Mouse (Mus musculus) c-Kit-positive CD71-negative TER-119-negative erythroid progenitor cells, embryonic 14.5 days (primary cell): ENCODE data around the gene Lgalsl.
A peak's percentile ranks its signal among the peaks of the same experiment; 100 is the strongest.

Source experiments
- DNase-seq: peaks from one replicate; pipeline ENCODE4 v3.0.0-alpha.2; 2013; ENCODE audit warnings: low read depth

The Lgalsl gene

DNA sequence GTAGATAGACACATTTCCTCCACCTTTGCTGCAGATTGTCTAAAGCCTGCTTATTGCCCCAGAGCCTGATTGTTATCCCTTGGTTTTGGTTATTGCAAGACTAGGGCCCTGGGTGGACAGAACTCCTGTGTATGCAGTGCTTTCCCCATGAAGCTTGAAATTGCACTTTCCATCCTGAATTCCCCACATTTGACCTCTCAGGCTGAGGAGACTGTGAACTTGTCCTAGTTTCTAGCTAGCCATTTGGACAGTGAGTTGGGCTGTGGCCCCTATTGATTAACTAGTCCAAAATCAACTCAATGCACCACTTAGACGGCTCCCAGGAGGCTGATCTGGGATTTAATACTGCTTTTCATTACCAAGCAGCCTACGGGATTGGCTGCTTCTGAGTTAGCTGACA lies 6.9 kb downstream of the Lgalsl start:
- no peak for DNase-seq

DNA sequence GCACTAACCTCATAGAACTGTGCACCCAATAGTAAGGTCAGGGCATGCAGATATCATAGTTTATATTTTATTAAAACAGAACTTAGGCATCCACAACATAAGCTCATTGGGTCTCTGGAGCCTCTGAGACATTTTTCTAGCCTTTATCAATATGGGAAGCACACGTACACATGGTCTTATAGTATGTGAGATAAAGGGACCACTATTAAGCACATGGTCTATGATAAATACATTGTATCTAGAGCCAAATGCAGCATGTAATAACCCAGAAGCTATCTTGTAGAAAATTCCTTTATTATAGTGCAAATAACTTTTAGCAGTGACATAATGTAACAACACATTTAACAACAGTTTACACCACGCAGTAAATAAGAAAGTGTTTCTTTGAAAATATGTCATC lies 7.6 kb downstream of the Lgalsl start:
- no peak for DNase-seq

DNA sequence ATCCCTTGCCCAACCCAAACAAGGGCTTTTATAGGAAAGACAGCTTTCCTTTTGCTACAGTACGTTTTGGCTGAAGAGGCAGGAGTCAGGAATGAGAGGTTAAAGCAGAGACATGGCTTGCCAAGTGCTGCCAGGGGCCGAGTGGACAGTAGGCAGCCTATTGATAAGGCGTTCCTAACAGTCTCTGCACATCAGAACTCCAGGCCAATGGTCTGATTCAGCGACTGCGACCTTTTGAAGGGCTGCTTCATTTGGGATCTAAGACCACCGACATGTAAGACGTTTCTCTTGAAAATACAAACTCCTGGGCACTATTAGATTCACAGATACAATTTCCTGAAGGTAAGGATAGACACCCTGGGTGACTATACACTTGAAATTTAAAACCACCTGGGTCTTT lies 9.5 kb downstream of the Lgalsl start:
- no peak for DNase-seq

DNA sequence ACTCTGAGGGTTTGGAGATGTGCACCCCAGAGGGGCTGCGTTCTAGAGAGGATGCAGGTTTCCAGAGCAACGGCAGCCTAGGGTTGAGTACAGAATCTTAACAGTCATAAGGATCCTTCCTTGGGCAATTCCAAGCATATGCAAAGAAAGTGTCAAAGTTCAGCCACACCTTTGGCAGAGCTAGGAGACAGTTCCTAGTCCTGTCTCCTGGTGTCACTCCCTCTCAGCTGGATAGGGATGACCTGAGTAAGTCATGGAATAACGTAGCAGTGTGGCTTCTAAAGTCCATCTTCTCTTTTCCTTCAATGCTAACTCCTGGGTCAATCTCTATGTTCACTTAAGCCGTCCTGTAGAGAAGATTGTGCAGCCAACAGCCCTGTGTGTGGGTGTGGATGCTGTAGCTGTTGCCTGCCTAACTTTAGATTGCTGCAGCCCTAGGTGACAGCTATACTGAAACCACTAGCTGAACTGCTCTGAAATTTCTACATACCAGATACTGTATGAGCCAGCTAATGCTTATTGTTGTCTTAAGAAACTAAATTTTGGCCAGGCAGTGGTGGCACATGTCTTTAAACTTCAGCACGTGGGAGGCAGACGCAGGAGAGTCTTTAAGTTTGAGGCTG lies 16.8 kb downstream of the Lgalsl start:
- DNase-seq, result no peak

DNA sequence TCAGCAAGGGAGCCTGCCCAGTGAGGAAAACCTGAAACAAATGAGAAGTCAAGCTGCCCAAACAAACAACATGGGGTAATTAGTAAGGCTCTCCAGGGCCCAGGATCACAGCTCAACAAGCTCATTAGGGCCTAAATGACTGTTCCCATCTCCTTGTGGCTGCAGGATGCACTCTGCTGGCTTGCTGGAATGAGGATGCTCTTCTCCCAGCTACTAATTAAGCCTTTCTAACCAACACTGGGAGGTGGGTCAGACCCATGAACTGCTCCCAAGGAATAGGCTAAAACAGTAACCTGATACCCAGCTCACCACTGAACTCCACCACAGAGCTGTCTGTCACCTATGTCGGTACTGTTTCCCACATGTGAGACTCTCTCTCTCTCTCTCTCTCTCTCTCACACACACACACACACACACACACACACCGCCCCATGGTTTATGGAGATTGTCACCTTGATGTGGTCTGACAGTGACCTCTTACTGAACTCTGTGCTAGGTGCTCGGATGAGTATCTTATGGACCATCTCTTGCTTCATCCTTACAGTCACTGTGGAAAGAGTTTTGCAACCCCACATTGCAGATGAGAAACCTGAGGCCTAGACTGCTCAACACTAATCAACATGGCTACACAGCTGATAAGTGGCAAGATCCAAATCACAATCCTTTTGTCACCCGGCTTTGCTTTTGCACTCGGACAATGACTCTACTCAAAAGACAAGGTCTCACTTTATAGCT lies 18.5 kb downstream of the Lgalsl start:
- no peak for DNase-seq

DNA sequence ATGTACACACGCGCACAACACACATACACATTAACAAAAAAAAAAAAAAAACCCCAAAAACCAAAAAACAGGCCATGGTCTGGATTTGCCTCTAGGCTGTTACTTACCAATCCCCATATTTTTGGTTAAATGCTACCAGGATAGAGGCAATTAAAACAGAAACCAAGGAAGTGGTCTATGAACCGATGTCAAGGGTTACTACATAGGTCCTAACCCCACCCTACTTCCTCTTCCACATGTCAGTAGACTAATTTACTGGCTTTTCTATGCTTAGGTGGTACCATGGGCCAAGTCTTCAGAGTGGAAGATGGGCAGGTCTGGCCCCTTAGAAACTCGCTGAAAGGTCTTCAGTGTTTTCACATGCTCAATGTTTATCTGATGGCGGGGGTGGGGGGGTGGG lies 24.2 kb downstream of the Lgalsl start:
- DNase-seq, result no peak

DNA sequence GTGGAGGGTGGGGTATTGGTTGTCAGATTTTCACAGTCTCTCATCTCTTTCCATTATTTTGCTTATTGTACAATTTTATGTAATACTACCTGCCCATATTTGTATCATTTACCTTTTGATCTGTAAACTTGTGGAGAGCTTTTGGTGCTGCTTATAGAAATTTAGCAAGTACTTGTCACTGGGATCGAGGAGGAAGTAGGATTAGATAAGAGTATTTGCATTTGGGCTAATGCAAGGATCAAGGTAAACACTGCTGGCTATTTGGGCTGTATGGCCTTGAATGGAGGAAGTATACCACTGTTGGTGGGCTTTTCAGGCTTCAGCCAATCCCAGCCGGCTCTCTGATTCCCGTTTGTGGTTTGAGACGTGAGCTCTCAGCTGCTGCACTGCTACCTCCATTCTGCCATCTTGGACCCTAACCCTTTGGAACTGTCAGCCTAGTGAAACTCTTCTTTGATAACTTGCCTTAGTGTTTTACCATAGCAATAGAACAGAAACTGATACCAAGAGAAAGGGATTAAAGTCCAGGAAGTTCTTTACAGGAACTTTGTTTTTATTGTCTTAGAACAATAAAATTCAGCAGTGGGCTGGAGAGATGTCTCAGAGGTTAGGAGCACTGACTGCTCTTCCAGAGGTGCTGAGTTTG lies 25.1 kb downstream of the Lgalsl start:
- DNase-seq, result no peak

DNA sequence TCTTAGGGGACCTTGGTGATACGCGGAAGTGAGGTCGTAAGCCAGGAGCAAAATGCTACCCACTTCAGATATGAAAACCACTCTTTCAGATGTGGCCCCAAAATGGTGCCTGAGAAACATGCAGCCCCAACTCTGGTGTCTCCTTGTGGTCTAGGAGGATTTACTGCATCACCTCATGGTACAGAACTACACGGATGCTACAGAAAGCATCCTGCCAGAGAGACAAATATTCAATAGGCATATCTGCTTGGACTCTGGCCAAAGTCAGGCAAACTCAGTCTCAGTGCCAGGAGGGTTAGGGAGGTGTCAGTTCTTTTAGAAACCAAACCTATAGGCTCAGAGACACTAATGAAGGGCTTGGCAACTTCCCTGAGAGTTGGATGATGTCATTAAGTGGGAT lies 26.4 kb downstream of the Lgalsl start:
- no peak for DNase-seq

DNA sequence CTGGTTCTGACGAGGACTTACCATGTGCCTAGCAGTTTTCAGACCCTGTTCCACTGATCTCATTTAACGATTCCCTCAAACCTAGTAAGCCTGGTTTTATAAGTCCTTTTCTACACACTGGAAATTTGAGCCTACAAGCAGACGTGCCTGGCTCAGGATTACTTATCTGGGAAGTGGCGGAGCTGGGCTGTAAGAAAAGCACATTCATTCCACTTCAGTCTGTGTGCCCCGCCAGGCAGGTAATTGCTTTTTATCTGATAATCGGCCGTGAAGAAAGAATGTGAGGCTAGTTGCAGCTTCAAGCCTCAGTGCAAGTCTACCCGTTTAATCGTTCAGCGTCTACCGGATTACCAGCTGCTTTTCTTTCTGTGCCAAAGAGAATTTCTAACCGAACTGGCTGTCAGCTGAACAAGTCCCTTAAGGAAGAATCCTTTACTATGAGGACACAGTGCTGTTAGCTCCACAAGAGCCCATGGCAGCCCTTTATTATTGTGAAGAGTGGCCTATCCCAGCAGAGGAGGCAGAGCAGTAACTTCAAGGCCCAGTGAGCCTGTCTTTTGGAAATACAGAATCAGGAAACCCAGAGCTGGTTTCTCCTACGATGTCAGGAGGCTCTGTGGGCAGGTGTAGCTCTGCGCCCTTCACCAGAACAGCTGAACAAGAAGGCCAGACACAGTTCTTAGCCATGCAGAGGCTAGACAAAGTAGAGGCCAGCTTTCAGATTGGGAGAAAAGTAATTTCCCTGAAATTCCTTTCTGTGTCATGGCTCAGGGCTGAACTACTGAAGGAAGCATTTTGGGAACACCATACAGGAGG lies 30.4 kb downstream of the Lgalsl start:
- no peak for DNase-seq

DNA sequence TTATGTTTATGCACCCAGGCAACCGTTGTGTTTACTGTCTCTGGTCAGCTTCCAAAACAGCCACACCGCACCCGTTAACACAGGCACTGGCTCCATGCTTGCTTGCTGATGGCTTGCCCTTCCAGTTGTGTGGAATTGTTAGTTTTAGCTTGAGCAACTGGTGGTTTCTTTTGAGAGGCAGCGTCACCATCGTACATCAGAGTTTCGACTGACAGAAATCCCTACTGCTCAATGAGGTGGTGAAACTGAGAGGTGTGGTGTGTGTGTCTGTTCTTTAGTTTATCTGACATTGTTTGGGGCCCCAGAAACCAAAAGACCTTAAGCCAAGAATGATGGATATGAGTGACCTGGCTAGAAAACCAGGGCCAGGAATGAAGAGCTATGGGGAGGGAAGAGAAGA lies 33.0 kb downstream of the Lgalsl start:
- DNase-seq, result no peak

DNA sequence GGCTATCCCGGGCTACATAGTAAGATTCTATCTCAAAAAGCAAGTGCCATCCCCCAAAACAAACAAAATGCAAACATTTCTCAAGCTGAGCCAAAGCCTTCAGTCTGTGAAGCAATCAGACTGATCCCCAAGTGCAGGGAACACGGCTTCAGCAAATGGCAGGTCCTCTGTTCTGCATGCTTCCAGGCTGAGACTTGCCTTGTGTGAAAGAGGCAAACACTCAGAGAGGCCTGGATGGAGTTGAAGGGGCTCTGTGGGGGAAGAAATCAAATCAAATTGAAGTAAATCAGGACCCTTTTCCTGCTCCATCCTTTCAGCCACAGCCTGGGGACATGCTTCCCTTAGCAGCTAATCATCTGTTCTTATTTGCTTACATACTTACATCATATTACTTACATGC lies 35.4 kb downstream of the Lgalsl start:
- no peak for DNase-seq

DNA sequence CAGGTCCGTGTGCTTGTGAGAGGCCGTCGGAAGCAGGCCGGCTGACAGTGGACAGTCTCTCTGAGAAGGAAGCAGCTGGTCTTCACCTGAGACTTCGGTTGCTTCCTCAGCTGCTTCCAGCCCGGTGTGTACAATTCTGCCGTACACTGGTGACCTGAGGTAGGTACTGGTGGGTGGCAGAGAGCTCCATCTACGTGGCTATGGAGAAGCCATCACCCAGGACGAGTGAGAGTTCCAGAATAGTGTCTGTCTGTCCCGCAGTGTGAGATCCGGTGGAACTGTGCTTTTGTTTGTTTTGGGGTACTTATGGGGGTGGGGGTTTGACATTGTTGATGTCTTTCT lies 36.0 kb downstream of the Lgalsl start:
- no peak for DNase-seq

DNA sequence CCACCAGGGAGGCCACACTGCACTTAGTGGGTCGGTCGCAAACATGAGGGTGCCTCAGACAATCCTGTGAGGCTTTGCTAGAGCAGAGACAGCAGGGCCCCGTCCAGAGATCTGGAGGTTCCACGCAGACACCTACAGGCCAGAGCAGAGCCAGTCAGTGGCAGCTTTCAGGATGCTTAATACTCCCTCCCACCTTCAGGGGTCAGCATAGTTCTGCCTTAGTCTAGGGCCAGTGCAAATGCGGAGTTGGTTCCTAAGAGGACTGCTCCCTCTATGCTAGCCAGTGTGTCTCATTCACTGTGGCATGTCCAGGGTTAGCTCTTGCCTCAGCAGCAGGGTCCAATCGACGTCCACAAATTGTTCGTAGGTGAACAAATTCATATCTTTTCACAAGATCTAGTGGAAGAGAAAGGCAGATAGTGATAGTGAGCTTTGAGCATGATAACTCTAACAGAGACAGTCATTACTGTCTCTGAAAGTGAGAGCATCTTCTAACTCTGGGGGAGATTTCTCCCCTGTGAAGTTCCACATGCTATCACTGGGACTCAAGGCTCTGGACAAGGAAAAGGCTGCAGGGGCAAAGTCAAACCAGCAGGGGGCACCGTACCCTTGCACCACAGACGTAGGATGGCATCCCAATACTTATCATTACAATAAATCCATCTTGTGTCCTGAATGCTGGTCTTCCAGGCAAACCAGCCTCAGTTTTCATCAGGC lies 36.5 kb downstream of the Lgalsl start:
- DNase-seq, result peak; percentile 53

DNA sequence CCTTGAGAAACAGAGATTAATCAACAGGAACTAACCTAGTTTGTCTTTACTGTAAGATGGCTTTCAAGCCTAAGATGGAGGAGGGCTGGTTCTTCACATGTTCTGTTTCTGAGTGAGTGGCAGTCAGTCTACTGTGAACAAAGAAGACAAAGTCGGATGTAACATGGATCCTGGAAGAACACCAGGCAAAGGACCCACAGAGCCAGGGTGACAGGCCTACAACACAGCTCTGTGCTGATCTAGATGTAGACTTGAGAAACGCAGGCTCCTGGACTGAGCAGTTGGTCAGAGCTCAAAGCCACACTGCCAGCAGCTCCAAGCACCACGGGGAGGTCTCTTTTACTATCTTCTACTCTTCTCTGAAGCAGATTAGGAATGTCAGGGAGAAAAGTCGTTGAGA lies 37.2 kb downstream of the Lgalsl start:
- no peak for DNase-seq

DNA sequence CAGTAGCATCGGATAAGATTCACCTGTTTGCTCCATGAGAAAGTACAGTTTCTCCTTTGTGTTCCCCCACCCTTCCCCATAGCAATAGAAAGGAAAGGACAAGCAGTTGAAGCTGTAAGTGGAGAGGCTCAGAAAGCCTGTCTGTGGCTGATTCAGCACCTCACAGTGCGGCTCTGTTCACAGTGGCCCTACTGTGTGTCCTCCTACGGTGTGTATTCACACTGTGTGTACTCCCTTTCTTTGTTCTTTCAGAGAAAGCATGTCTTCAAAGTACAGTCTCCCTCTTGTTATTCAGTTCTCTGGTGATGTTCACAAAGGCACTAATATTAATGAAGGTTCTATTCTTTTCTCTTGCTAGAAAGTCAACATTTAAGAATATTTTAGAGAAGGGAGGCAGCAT lies 38.2 kb downstream of the Lgalsl start:
- DNase-seq, result no peak

DNA sequence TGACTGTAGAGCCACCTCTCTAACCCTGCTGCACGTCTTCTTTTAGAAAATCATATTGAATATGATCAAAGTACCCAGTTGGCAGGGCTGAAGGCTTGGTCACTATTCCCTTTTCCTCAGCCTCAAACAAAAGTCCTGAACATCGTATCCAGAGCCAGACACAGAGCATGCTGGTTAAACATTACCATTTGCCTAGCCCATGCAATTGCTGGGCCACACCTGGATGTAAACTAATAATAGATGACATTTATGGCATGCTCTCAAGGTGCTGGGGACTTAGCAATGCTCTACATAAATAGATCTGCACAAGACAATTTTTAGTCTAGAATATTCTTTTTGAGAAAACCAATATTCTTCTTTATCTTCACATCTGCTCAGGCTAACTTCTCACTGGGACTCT lies 39.5 kb downstream of the Lgalsl start:
- no peak for DNase-seq

DNA sequence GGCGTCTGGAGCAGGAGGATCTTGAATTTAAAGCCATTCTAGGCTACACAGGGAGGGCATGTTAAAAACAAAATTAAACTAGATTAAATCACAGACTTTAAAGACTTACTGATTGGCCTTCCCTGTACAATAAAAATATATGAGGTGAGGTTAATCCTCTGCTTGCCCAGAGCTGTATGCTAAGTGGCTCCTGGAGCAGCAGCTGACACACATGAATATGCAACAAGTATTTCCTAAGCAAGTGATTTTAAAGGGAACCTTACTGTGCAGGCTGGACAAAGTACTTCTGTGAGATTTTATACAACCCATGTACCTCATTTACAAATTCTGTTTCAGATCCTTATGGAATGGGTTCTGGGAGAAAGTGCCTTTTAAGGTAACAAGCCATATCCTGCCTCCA lies 41.8 kb downstream of the Lgalsl start:
- DNase-seq, result no peak

DNA sequence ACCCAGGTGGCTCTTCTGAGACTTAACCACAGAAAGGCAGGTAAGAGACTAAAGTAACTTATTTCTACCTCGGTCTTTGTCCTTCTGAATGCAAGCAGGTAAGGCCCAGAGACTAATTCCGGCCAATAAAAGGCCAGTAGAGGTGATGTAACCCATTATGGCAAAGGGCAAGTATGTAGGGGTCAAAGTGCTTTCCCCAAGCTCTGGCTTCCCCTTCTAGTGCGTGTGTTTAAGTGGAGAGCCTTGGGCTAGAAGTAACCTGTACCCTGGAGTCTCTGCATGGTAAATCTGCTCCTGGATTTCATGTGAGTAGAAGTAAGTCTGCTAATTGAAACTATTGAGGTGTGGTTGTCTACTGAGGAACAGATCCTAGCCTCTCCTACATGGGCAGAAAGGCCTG lies 42.8 kb downstream of the Lgalsl start:
- DNase-seq, result no peak

DNA sequence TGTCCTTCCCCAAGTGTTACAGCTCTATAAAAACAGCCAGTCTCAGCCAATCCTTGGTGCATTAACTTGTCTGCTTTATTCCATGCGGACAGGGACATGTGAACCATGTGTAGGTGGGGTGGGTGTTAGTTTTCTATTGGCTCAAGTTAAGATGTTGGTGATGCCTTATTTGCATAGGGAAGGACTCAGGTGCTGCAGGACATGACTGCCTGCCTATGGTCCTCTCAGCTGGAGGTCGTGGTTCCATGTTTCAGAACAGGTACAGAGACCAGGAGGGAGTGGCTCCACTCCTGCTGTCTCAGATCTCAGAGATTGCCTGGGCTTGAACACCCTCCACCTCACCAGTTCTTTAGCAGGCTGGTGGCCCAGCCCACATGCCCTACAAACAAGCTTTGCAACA lies 44.7 kb downstream of the Lgalsl start:
- no peak for DNase-seq

DNA sequence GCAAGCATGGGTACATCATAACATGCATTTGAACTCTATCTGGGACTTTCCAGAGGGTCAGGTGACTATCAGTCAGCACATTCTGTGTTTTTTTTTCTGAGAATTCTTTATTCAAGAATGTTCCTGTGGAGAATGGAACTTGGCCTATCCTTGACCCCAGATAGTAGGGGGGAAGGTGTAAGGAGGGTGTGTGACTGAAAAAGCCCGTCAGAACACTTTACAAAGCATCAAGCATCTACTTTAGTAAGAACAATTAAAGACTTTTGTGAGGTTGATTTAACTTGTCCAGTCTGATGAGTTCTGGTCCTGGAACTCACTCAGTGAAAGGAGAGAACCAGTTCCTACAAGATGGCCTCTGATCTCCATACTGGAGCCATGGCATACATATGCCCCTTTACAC lies 45.7 kb downstream of the Lgalsl start:
- no peak for DNase-seq

DNA sequence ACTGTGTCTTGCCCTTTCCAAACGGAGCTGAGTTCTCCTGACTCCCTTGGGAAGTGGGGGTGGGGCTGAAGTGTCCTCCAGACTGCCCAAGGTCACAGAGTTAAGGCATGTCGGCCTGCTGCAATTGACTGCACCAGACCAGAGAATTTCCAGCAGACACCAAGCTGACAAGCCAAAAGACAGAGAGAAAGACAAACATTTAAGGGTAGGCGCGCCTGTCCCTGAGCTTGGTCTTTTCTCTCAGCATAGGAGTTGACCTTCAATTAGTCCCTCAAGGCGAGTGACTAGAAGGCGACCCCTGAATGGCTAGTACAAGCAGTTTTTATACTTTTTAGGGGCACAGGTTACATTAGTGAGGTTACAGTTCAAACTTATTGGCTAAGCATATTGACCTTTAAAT lies 46.1 kb downstream of the Lgalsl start:
- no peak for DNase-seq

DNA sequence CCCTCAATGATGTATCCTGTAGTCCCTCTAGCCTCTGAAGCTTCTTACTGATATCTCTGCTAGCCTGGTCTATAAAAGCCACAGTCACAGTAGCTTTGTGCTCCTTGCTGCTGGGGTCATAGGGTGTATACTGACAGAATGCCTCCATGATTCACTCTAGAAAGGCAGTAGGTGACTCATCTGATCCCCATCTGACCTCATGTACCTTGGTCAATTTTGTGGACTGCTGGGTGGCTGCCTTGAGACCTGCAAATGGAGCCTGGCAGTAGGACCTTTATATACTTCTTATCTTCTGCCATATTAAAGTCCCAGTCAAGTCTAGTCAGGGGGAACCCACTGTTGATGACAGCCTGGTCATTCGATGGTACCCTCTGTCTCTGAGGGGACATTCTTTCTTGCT lies 47.4 kb downstream of the Lgalsl start:
- no peak for DNase-seq
